Mouse (Mus musculus) heart, postnatal 36 days (tissue): Measurements from ENCODE around the gene Parp6. TPM values are rescaled to one million over a fixed set of nuclear protein-coding genes. Genes with fewer than 3 reads are reported as not detected.

Experiments
- DNase-seq, 2 experiments: peaks; one replicate each; pipeline ENCODE4 v3.0.0; 2021 to 2022
- intact Hi-C: fragments of 180-260 bp; cut with DNase I; formaldehyde crosslinking; loops from one replicate; pipeline ENCODE4 v1.15.1; 2025
- total RNA-seq, 2 experiments: library from RNA; stranded (reverse); gene quantifications; 2 replicates each; pipeline ENCODE4 v1.2.3; 2021

Parp6 gene
- total RNA-seq, result 10 to 100 TPM; 16.8 to 21.9 TPM

DNA sequence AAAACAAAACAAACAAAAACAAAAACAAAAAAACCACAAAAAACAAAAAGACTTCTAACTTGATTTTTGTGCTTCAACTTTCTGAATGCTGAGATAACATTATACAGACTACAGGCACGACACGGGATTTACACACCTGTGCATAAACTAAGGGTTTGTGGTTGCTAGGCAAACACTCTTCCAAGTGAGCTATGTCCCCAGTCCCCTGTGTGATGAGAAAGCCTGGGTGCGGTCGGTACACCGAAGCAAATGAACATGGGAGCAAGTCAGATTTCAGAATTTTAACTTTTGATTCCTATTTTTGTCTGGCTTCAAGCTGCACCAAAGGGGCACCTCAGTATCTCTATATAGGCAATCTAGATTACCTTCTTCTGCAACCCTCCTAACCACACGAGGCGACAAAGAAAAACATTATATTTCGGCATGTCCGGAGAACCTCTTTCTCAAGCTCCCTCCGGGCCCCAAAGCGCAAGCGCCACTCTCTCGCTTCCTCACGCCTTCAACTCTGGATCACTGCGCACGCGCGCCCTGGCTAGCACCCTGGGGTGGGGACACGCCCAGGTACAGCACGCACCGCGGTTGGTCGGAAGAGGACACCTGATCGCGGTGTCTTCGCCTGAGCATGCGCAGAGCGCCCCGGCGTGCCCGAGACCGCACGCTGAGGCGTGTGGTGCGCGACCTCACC, at the start of gene Parp6:
Gene Parp6 (plus strand): TSS at position 663 of the 685 bp plus-strand sequence.
- intact Hi-C loops, result loop anchor here (5.0 kb wide), 1 partner anchor 129 kb away; the partner anchor contains the start of gene Arih1

GRCm38 (mm10) chr9:59571852-59572251, 45.2 kb upstream of the Parp6 start:
- intact Hi-C loops, result no loop called here
- no peak for DNase-seq

More for the DNA sequence above, at the start of gene Parp6:
- DNase-seq, result peak; percentile 99 to 100

DNA sequence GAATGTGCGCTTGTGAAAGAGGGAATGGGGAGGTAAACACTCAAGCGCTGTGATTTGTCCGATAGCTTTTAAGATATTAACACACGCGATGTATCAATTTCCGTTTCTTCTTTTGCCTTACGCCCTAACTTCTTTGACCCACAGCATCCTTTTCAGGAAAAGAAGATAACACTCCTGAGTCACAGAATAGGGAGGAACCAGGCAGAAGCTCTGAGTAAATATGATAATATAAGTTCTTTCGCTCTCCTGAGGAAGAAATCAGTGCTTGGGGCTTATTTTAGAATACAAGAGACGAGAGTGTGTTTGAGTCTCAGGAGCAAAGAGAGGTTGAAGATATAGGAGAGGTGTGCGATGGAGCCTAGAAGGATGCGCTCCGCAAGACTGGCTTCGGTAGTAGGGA, 39.7 kb upstream of the Parp6 start:
- intact Hi-C loops, result no loop called here
- DNase-seq, result no peak

DNA sequence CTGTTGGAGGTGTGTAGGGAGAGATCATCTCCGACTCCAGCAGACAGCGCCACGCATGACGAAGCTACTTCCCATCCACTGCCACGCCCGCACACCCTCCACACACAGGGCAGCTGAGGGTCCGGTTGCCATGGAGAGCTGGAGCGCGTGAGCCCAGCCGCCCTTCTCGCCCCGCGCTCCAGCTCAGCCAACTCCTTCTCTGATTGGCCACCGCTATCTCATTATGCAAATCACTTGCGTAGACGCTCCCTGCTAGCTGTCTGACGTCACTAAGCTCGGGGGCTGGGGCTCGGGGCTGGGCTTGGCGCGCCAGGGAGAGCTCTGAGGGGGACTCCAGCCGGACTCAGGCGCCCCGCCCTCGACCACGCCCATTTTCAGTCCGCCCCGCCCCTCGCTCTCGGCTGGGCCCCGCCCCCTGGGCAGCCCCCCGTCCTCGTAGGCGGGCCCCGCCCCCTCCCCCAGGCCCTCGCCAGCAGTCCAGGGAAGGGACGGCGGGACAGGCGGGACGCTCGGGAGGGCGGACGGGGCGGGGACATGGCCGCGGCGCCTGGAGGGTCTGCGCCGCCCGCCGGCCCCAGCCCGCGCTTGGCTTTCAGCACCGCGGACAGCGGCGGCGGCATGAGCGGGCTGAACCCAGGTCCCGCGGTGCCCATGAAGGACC, 39.1 kb upstream of the Parp6 start, which contains the start of gene Celf6:
Gene Celf6 (plus strand): TSS at position 74 of the 661 bp plus-strand sequence.
- peak; percentile 63 to 66 for DNase-seq
- intact Hi-C loops, result no loop called here

DNA sequence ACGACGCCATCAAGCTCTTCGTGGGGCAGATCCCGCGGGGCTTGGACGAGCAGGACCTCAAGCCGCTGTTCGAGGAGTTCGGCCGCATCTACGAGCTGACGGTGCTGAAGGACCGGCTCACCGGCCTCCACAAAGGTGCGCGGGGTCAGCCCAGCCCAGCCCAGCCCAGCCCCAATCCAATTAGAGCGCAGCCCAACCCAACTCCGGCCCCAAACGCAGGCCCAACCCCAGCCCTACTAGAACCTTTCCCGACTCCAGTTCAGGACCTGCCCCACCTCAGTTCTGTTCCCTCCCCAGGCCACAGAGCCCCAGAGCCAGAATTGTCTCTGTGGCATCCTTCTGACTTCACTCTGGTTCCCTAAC, 38.6 kb upstream of the Parp6 start:
- DNase-seq, result no peak
- intact Hi-C loops, result no loop called here

DNA sequence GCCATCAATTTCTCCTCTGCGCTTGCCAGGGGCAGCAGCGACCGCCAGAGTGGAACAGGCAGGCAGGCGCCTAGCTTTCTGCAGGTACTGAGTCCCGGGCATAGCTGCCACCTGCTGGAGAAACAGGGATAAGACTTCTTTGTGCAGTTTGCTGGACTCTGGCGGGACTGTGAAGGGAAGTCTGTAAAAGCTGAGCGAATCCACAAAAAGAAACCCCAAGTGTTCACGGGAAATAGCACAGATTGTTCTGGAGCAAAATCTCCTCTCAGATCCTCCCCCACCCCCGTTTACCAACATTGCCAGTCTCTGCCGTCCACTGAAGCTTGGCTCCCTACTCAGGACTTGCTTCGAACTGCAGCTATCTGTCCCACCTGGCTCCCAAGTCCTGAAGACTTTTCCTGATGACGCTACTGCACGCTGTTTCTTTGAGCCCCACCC, 32.2 kb upstream of the Parp6 start:
- peak; percentile 64 for DNase-seq
- intact Hi-C loops, result loop anchor here (1.0 to 10.0 kb wide), 2 partner anchors 18 to 680 kb away; no protein-coding TSS in a partner anchor

GRCm38 (mm10) chr9:59588252-59588651, 28.8 kb upstream of the Parp6 start:
- no peak for DNase-seq
- intact Hi-C loops, result loop anchor here (10.0 kb wide), 1 partner anchor 683 kb away; no protein-coding TSS in a partner anchor

- intact Hi-C loops, result loop anchor here (10.0 kb wide), 1 partner anchor 684 kb away; no protein-coding TSS in a partner anchor
Observed at GRCm38 (mm10) chr9:59588710-59589671, 28.1 kb upstream of the Parp6 start.

DNA sequence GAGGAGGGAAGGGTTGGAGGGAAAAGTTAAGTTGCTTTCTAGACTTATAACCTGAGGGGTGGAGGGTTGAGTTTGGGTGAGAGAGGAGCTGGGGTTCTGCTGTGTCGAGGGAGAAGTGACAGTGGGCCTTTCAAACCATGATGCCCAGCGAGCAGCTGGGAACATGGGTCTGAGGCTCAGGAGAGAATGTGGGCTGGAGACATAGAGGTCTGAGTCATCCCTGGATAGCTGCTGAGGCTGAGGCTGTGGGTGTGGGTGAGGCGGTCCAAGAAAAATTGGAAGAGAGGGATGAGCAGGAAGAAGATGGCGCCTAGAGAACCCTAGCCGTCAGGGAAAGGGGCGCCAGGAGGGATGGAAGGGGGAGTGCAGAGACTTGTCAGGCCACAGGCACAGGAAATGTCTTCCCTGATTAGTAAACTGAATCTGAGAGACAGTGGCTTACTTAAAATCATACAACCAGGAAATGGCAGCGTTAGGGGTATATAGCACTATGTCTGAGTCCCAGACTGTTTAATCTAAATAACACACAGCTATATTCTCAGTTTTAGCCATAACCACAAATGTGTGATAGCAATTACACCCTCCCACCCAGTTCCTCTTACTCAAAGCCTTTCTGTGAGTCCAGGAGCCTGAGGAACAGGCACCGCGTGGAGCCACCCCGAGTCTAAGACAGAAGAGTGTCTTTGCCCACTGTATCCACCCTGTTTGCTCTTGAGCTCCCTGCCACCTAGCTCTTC, 27.2 kb upstream of the Parp6 start:
- intact Hi-C loops, result loop anchor here (10.0 kb wide), 1 partner anchor 685 kb away; no protein-coding TSS in a partner anchor
- DNase-seq, result no peak

More at GRCm38 (mm10) chr9:59588710-59589671, 28.1 kb upstream of the Parp6 start:
- DNase-seq, result no peak

DNA sequence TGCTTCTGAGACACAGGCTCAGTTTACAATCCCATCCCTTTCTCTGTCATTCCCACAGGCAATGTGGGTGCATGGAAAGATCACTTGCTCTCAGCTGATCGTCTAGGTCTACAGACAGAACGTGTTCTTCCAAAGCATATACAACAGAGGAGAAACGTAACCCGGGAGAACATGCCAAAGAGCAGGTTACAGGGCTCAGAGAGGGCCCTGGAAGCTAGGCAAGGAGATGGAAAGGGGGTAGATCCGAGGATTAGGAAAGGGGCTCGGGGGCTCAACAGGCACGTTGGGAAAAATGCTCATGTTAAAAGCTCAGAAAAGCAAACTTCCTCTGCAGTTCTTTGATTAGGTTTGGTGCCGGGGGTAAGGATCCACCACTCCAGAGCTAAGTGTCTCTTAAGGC, 15.4 kb upstream of the Parp6 start:
- DNase-seq, result no peak
- intact Hi-C loops, result no loop called here

GRCm38 (mm10) chr9:59605967-59606366, 11.1 kb upstream of the Parp6 start:
- intact Hi-C loops, result no loop called here
- no peak for DNase-seq

DNA sequence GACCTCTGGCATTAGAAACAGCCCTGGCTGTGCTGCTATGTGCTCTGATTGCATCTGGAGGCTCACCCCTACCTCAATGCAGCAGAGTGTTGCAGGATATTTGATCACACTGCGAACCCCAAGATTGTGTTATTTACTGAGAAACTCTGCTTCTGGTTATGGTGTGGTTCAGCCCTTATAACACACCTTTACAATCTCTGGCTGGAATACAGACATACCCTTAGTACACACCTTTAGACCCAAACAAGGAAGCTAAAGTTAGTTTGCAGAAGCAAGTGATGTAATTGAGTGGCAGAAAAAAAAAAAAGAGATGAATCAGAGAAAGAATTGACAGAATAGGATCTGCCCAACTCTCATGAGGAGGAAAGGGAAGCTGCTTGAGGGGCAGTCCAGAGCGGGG, 6.1 kb upstream of the Parp6 start:
- intact Hi-C loops, result no loop called here
- no peak for DNase-seq

GRCm38 (mm10) chr9:59615797-59616196, 1.3 kb upstream of the Parp6 start:
- DNase-seq, result no peak
- intact Hi-C loops, result loop anchor here (5.0 kb wide), 1 partner anchor 128 kb away; the partner anchor contains the start of gene Arih1

DNA sequence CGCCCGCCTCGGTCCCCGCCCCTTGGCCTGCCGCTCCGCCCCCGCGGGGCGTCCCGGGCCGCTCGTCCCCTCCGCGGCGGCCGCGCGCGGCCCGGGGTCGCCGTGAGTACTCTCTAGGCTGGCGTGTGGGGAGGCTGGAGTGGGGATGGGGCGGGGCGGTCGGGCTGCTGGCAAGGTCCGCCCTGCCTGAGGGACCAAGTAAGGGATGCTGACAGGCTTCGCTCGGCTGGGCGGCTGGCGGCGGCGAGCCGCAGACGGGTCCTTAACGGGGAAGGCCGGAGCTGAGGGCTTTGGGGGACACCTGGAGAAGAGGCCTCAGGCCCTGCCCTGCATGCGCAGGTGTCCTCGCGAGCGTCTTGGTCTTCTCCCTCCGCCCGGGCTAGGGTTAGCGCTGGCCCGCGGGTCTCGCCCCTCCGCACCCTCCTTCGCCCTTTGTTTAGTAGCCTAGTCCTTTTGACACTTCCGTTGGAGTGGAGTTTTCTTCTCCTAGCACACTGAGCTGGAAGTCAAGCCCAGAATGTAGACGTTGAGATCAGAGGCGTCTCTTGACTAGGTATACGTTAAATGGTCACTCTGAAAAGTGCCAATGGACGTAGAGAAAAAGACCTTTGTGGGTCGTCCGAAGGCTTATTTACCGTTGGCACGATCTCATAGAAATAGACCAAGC, 356 bp downstream of the Parp6 start:
- intact Hi-C loops, result loop anchor here (5.0 kb wide), 1 partner anchor 130 kb away; the partner anchor contains the start of gene Arih1
- no peak for DNase-seq

DNA sequence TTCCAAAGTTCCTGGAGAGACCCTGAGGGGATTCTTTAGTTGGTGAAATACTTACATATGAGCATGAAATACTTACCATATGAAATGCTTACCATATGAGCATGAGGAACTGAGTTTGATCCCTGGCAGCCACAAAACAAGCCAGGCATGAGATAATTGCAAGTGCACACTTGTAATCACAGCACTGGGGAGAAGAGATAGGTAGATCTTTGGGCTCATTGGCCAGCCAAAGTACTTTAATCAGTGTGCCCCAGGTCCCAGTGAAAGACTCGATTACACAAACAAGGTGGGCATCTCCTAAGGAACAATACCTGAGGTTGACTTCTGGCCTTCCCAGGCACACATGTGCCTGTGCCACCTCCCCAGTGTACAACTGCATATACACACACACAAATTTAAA, 21.3 kb downstream of the Parp6 start:
- intact Hi-C loops, result loop anchor here (5.0 kb wide), 1 partner anchor 39 kb away; no protein-coding TSS in a partner anchor
- DNase-seq, result no peak

DNA sequence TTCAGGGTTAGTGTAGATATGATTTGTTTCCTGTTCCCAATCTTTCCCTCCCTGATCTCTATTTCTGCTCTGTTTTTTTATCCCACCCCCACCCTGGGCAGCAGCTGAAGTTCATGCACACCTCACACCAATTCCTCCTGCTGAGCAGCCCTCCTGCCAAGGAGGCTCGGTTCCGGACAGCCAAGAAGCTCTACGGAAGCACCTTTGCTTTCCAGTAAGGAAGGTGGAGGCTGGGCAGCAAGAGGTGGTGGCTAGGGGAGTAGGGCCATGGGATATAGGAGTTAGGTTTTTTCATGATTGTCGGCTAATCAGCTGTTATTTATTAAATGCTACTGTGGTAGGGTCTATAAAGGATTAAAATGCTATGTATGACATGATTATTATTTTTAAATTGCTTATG, 22.9 kb downstream of the Parp6 start:
- intact Hi-C loops, result loop anchor here (5.0 kb wide), 1 partner anchor 37 kb away; no protein-coding TSS in a partner anchor
- no peak for DNase-seq

DNA sequence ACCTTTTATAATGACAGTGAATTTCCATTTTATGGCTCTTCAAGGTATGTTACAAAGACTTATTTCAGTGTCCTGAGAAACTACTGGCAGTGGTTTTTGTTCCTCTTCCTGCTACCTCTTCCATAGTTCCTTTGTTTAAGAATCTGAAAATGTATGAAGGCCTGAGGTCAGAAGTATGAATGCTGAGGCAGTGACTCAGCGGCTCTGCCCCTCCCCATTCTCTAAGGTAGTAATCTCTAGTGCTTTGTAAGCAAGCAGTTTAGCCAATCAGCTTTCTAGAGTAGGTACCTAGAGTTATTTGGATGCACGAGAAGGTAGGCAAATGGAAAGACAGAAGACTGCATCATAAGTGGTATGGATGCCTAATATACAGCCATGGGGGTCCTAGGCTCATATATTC, 24.2 kb downstream of the Parp6 start:
- no peak for DNase-seq
- intact Hi-C loops, result no loop called here

DNA sequence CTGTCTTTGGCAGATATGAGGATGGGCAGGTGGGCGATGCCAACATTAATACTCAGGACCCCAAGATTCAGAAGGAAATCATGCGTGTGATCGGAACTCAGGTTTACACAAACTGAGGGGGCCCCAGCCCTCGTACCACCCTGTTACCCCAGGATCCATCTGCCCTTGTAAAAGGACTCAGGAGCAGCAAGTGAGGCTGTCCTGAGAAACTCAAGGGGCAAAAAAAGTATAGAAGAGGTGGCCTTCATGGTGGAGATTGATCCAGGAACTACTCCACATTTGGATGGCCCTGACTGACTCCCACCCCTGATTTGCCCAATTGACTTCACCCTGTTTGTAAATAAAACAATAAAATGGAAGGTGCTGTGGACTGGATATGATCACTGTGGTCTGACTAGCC, 32.8 kb downstream of the Parp6 start:
- DNase-seq, result no peak
- intact Hi-C loops, result no loop called here

DNA sequence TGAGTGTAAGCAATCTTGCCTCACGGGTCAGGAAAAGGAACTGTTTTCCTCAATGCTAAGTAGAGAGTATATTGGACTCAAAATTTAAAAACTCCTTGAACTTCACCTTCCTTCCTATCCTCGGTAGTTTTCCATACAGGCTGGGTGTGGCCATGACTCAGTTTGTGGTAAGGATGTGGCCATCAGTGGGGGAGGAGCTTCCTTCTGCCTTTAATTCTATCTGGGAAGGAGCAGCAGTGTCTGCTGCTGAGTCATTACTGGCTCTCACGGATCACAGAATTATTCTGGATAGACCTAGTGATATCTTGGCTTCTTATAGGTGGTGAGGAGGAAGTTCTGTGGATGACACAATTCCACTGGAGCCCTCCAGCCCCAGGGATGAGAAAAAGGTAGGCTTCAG, 36.3 kb downstream of the Parp6 start:
- intact Hi-C loops, result no loop called here
- no peak for DNase-seq
